Mouse (Mus musculus) adrenal gland, postnatal 0 days (tissue): Measurements from ENCODE around the gene Ubl4a. TPM values are rescaled to one million over a fixed set of nuclear protein-coding genes. Genes with fewer than 3 reads are reported as not detected.

Experiments
- microRNA-seq: library from miRNA; unstranded; fragments of <30 nt; microRNA quantifications from one replicate; pipeline ENCODE4, GENCODE M21; 2016; ENCODE audit warnings: borderline replicate concordance; ENCODE audit not compliant: insufficient number of aligned reads
- polyA plus RNA-seq: library from polyadenylated mRNA; unstranded; fragments of >200 nt; fragmentation: Nextera tagmentation; extraction: Ambion mirVana; gene quantifications from 2 replicates; pipeline ENCODE4 v1.2.1, GENCODE M21; 2015

The Ubl4a gene
- polyA plus RNA-seq = 61.6 and 67.4 TPM in 2 replicates

GRCm38 (mm10) chrX:74372888-74373549, at the start of gene Ubl4a, which contains the start of gene Slc10a3:
TSS of gene Ubl4a (minus strand) at chrX:74373218.
TSS of gene Slc10a3 (minus strand) at chrX:74373349.

GRCm38 (mm10) chrX:74392535-74393443, 19.8 kb upstream of the Ubl4a start, which contains the start of the genes Fam3a and Ikbkg:
TSS of gene Fam3a (minus strand) at chrX:74393272.
TSS of gene Ikbkg (plus strand) at chrX:74393290.

GRCm38 (mm10) chrX:74353467-74353770, 19.6 kb downstream of the Ubl4a start, which contains the start of gene Lage3:
TSS of gene Lage3 (minus strand) at chrX:74353618.

GRCm38 (mm10) chrX:74328725-74329161, 44.3 kb downstream of the Ubl4a start, which contains the start of gene Plxna3:
TSS of gene Plxna3 (plus strand) at chrX:74329066.

Small RNAs within 50 kb of the gene (microRNA-seq; reads per million reads assigned to microRNA genes)
- 1.8 reads per million for gene Mir7092

Other genes with a start within 250 kb of the Ubl4a start
- gene Opn1mw, start 245.8 kb downstream of the Ubl4a start, polyA plus RNA-seq = 0.25 TPM in 1 of 2 replicates, not detected in the other
- 5.3 and 10.1 TPM in 2 replicates for gene Mecp2, start 237.9 kb downstream of the Ubl4a start, polyA plus RNA-seq
- gene Tex28, start 205.4 kb downstream of the Ubl4a start, polyA plus RNA-seq = not detected in 2 replicates
- gene Tktl1, start 196.0 kb downstream of the Ubl4a start, polyA plus RNA-seq = not detected in 2 replicates
- 59.1 and 60.0 TPM in 2 replicates for gene Flna, start 123.4 kb downstream of the Ubl4a start, polyA plus RNA-seq
- 12.4 and 12.5 TPM in 2 replicates for gene Emd, start 118.5 kb downstream of the Ubl4a start, polyA plus RNA-seq
- gene Rpl10, start 102.4 kb downstream of the Ubl4a start, polyA plus RNA-seq = 795 and 803 TPM in 2 replicates
- 63.7 and 108 TPM in 2 replicates for gene Taz, start 91.3 kb downstream of the Ubl4a start, polyA plus RNA-seq
- 19.2 and 21.0 TPM in 2 replicates for gene Dnase1l1, start 90.9 kb downstream of the Ubl4a start, polyA plus RNA-seq
- 107 and 140 TPM in 2 replicates for gene Atp6ap1, start 76.1 kb downstream of the Ubl4a start, polyA plus RNA-seq
- gene Gdi1, start 68.2 kb downstream of the Ubl4a start, polyA plus RNA-seq = 158 and 175 TPM in 2 replicates
- gene Fam50a, start 60.2 kb downstream of the Ubl4a start, polyA plus RNA-seq = 38.3 and 51.4 TPM in 2 replicates
- 4.2 and 6.4 TPM in 2 replicates for gene Plxna3, start 44.2 kb downstream of the Ubl4a start, polyA plus RNA-seq
- gene Lage3, start 19.6 kb downstream of the Ubl4a start, polyA plus RNA-seq = 150 and 170 TPM in 2 replicates
- 15.6 and 28.1 TPM in 2 replicates for gene Slc10a3, start 131 bp upstream of the Ubl4a start, polyA plus RNA-seq
- 27.4 and 32.8 TPM in 2 replicates for gene Fam3a, start 20.1 kb upstream of the Ubl4a start, polyA plus RNA-seq
- 12.7 and 15.7 TPM in 2 replicates for gene Ikbkg, start 20.1 kb upstream of the Ubl4a start, polyA plus RNA-seq
- 34.2 and 68.2 TPM in 2 replicates for gene G6pdx, start 56.0 kb upstream of the Ubl4a start, polyA plus RNA-seq
- gene Gm6880, start 108.2 kb upstream of the Ubl4a start, polyA plus RNA-seq = 0.28 TPM in 1 of 2 replicates, not detected in the other
- gene Olfr1326-ps1, start 201.7 kb upstream of the Ubl4a start, polyA plus RNA-seq = not detected in 2 replicates
- not detected in 2 replicates for gene Olfr1325, start 219.5 kb upstream of the Ubl4a start, polyA plus RNA-seq